Comparison of ENCODE assay signal across 8 mouse cellular contexts in the genomic region with DNA sequence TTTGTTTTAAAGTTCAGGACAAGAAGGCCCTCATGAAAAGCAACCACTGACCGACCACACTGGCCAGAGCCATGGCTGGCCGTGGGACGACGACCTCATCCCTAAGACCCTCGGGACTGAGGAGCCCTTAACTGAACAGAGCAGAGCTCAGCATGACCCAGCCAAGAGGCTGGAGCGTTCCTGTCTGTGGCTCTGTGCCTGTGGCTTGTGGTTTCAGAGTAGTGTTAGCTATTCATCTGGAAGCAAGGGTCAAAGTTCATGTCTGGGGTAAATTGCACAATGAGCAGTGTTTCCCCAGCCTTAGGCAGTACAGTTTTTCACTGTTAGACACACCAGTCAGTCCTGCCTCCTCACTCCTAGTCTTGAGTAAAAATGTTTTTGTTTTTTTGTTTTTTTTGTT. TPM values are rescaled to one million over a fixed set of nuclear protein-coding genes. Genes with fewer than 3 reads are reported as not detected.
DNase-seq lines count a peak whose midpoint lies in the region; ATAC-seq and TF ChIP-seq lines count a peak whose summit lies in the region.

No protein-coding gene starts in this region.

- no peaks in the 10 kb centered on the region for H3K36me3 ChIP-seq in heart, adult 2 months (ENCODE audit: control insufficient read depth, insufficient read depth, low read length)
- H3K36me3 ChIP-seq in kidney, embryonic 16.5 days (ENCODE audit: insufficient read depth, low read length) = no peaks in the 10 kb centered on the region

- H3K9ac ChIP-seq in heart, adult 2 months (ENCODE audit: low read depth, low read length) = no peak overlapping the region
- H3K9ac ChIP-seq in kidney, embryonic 16.5 days (replicated peaks; ENCODE audit: low read length) = no peak overlapping the region

- 48% methylated on average over 6 of the region's 6 CpGs for WGBS in heart, adult 2 months
- 39% methylated on average over 6 of the region's 6 CpGs for WGBS in kidney, embryonic 16.5 days

- TF ChIP-seq EP300 in heart, adult 2 months (IDR thresholded peaks at IDR 0.05; ENCODE audit: insufficient read depth, low read depth, low read length) = no peak

- no peak overlapping the region for H3K4me2 ChIP-seq in kidney, embryonic 16.5 days (replicated peaks; ENCODE audit: low read depth, low read length)

- 0 out of 2 replicates have a peak, but pooled peaks have one; percentile 30 for ATAC-seq in kidney, embryonic 16.5 days (ENCODE audit: low FRiP score, low TSS enrichment)

- no peak overlapping the region for H3K27ac ChIP-seq in heart, adult 2 months
- no peak overlapping the region; the same call in 1 of the 2 replicates for H3K27ac ChIP-seq in kidney, embryonic 16.5 days (ENCODE audit: low read length)

- DNase-seq in heart, adult 2 months = peak; percentile 56 to 67
- no peak for DNase-seq in heart, postnatal 4 days
- DNase-seq in adrenal gland, postnatal 36 days = peak; percentile 55 to 60
- peak; percentile 85 for DNase-seq in lung, postnatal 36 days
- DNase-seq in cerebellum, adult 9-11 months = no peak
- no peak for DNase-seq in cerebellum, postnatal 14 days
- no peak for DNase-seq in spleen, adult 12 weeks (ENCODE audit: low spot score)

- intact Hi-C loops in heart, adult 2 months (cut with DNase I) = no loop called here

- H3K4me1 ChIP-seq in heart, adult 2 months (ENCODE audit: control insufficient read depth, insufficient read depth, low read length) = no peaks in the 10 kb centered on the region; the same call in 1 of the 2 replicates
- peaks cover 24% of the 10 kb centered on the region for H3K4me1 ChIP-seq in kidney, embryonic 16.5 days (ENCODE audit: insufficient read depth, low read length)

- TF ChIP-seq POLR2A in heart, adult 2 months (IDR thresholded peaks at IDR 0.05; ENCODE audit: insufficient read depth, low read depth, low read length) = no peak

- TF ChIP-seq CTCF in heart, adult 2 months (IDR thresholded peaks at IDR 0.05) = no peak

- H3K9me3 ChIP-seq in kidney, embryonic 16.5 days (ENCODE audit: low read length) = no peaks in the 10 kb centered on the region

- H3K79me2 ChIP-seq in heart, adult 2 months (replicated peaks; ENCODE audit: control insufficient read depth, insufficient read depth, low read length) = no peaks in the 10 kb centered on the region

- H3K27me3 ChIP-seq in heart, adult 2 months (ENCODE audit: control insufficient read depth, insufficient read depth, low read length) = no peaks in the 10 kb centered on the region
- H3K27me3 ChIP-seq in kidney, embryonic 16.5 days (ENCODE audit: insufficient read depth, low read length) = no peaks in the 10 kb centered on the region

- H3K4me3 ChIP-seq in heart, adult 2 months = no peak overlapping the region
- no peak overlapping the region for H3K4me3 ChIP-seq in kidney, embryonic 16.5 days (ENCODE audit: low read length)

RNA-seq across cellular contexts. Expression of gene H1fx, which starts 11.3 kb away (rescaled TPM):
- total RNA-seq in heart, adult 2 months (2021) = 1 to 10 TPM; 1.5 to 1.7 TPM
- polyA plus RNA-seq in heart, adult 2 months (2012; rRNA removed) = 0.82 and 1.4 TPM in 2 replicates
- 10 to 100 TPM; 36.2 to 37.3 TPM for total RNA-seq in heart, postnatal 4 days (2021)
- 10 to 100 TPM; 11.1 to 11.2 TPM for total RNA-seq in adrenal gland, postnatal 36 days (2021)
- polyA plus RNA-seq in kidney, embryonic 16.5 days (2015; fragmentation: Nextera tagmentation; extraction: Ambion mirVana) = 12.6 and 13.3 TPM in 2 replicates

RNA-seq across cellular contexts. Expression of gene Rab7, which starts 52.3 kb away (rescaled TPM):
- total RNA-seq in heart, adult 2 months (2021) = 100 to 1,000 TPM; 271 to 299 TPM
- polyA plus RNA-seq in heart, adult 2 months (2012; rRNA removed) = 212 and 344 TPM in 2 replicates
- total RNA-seq in heart, postnatal 4 days (2021) = 100 to 1,000 TPM; 246 to 271 TPM
- total RNA-seq in adrenal gland, postnatal 36 days (2021) = 100 to 1,000 TPM; 311 to 361 TPM
- polyA plus RNA-seq in kidney, embryonic 16.5 days (2015; fragmentation: Nextera tagmentation; extraction: Ambion mirVana) = 259 and 261 TPM in 2 replicates

Comparison
In these comparisons a context has a peak if more than half of its experiments do, and no peak if none do; other contexts are left out.
1. DNase-seq: peak in heart, adult 2 months (2 of 2), adrenal gland, postnatal 36 days (2 of 2) and lung, postnatal 36 days (single experiment); none in heart, postnatal 4 days (single experiment), cerebellum, adult 9-11 months (single experiment), cerebellum, postnatal 14 days (0 of 2) and spleen, adult 12 weeks (single experiment).
2. RNA of gene H1fx, which starts 11.3 kb away (total RNA-seq): 36.2 to 37.3 TPM in heart, postnatal 4 days and 11.1 to 11.2 TPM in adrenal gland, postnatal 36 days; 1.5 to 1.7 TPM in heart, adult 2 months; every median in the first group is over 4 times any median in the second.